Mouse (Mus musculus) bone marrow, adult 2 months (tissue): ENCODE results near the gene Rreb1. TPM values are rescaled to one million over a fixed set of nuclear protein-coding genes. Genes with fewer than 3 reads are reported as not detected.

Source experiments
- H3K27ac ChIP-seq: fragments of 200-500 bp; 2 replicates; pipeline ENCODE4 v1.5.1; 2012; ENCODE audit warnings: low read depth, mild to moderate bottlenecking, control low read depth, inconsistent platforms, low read length; ENCODE audit not compliant: control insufficient read depth, poor library complexity, insufficient read depth
- H3K4me1 ChIP-seq: fragments of 200-500 bp; 2 replicates; pipeline ENCODE4 v1.6.1; 2011; ENCODE audit warnings: low read length; ENCODE audit not compliant: control insufficient read depth, insufficient read depth
- H3K4me3 ChIP-seq: fragments of 200-500 bp; replicated peaks from 2 replicates; pipeline ENCODE3; 2011; ENCODE audit warnings: mild to moderate bottlenecking, low read depth, low read length, control low read depth; ENCODE audit not compliant: control insufficient read depth
- CTCF ChIP-seq: fragments of 200-500 bp; IDR thresholded peaks from 2 replicates; pipeline ENCODE4 v1.5.1; 2011; ENCODE audit warnings: low read length, control low read depth; ENCODE audit not compliant: control insufficient read depth, insufficient read depth
- POLR2A ChIP-seq: fragments of 200-500 bp; IDR thresholded peaks from 2 replicates; pipeline ENCODE4 v1.6.1; 2011; ENCODE audit warnings: low read depth, mild to moderate bottlenecking, control low read depth, low read length, borderline replicate concordance; ENCODE audit not compliant: control insufficient read depth
- WGBS: fragments of 180-500 bp; shearing (Covaris S2); methylation state at CpG from one replicate; pipeline ENCODE4 v1.1.7; 2018; 5-methylcytosine and 5-hydroxymethylcytosine counted together
- polyA plus RNA-seq: library from polyadenylated mRNA; stranded (reverse); fragments of >200 nt; gene quantifications from 2 replicates; pipeline ENCODE4 v1.2.4, GENCODE M21; 2011; ENCODE audit warnings: low replicate concordance; ENCODE audit not compliant: missing spikeins, insufficient read depth, insufficient read length

The Rreb1 gene
- polyA plus RNA-seq, 1 experiment, result 17.7 TPM

DNA sequence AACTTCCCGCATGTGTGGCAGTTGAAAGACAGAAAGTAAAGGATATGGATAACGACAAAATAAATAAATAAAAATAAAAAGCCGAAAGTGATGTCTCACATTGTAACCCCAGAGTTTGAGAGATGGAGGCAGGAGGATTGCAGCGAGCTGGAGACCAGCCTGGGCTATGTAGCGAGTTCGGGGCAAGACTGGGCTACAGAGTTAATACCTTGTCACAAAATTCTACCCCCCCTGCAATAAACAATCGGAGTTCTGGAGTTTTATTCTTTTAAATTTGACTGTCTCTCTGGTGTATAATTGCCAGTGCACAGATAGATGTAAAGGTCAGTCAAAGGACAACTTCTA lies 216.2 kb downstream of the Rreb1 start:
- WGBS, result 7% methylated on average over 7 of the region's 7 CpGs
- peak overlapping the region; percentile 78 for H3K4me3 ChIP-seq
- TF ChIP-seq CTCF, result no peak
- no peak for TF ChIP-seq POLR2A
- no peak overlapping the region for H3K27ac ChIP-seq
- peaks cover 4% of the 10 kb centered on the region for H3K4me1 ChIP-seq

DNA sequence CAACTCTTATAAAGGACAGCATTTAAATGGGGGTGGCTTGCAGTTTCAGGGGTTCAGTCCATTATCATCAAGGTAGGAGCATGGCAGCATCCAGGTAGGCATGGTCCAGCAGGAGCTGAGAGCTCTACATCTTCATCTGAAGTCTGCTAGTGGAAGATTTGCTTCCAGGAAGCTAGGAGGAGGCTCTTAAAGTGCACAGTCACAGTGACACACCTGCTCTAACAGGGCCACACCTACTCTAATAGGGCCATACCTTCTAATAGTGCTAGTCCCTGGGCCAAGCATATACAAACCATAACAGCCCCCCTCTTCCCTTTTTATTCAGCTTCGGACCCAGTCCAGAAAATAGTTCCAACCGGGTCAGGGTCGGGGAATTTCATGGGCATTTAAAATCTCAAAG lies 221.5 kb downstream of the Rreb1 start:
- Histone ChIP-seq H3K4me3 (no peak overlapping the region), H3K4me1 (no peaks in the 10 kb centered on the region), H3K27ac (no peak overlapping the region)
- TF ChIP-seq POLR2A (no peak), CTCF (no peak)
- 89% methylated on average over 3 of the region's 3 CpGs for WGBS

Other genes with a start within 250 kb of the Rreb1 start
- 43.0 and 56.0 TPM in 2 replicates for gene Ssr1, start 215.8 kb downstream of the Rreb1 start, polyA plus RNA-seq